Mouse (Mus musculus): ENCODE results near the gene Spem2. TPM values are rescaled to one million over a fixed set of nuclear protein-coding genes. Genes with fewer than 3 reads are reported as not detected.

Spem2 gene
- total RNA-seq, 2 experiments from 2014 or later = not detected

- intact Hi-C loops (cut with DNase I) = no loop called here
- DNase-seq = peak in 1 of 2 experiments; percentile 18
These were observed 16.8 kb downstream of the Spem2 start, which contains the start of gene Fgf11 for GRCm38 (mm10) chr11:69801379-69801977. Gene Fgf11, minus strand, starts transcription at chr11:69801857.

GRCm38 (mm10) chr11:69800392-69801197 lies 17.7 kb downstream of the Spem2 start:
- intact Hi-C loops (cut with DNase I) = no loop called here
- DNase-seq = peak; percentile 57 to 69

- DNase-seq = peak in 1 of 2 experiments; percentile 21
- intact Hi-C loops (cut with DNase I) = no loop called here
These were observed 18.2 kb downstream of the Spem2 start for GRCm38 (mm10) chr11:69800138-69800391.

GRCm38 (mm10) chr11:69799394-69800137 lies 18.7 kb downstream of the Spem2 start:
- DNase-seq = no peak
- intact Hi-C loops (cut with DNase I) = no loop called here

- DNase-seq = no peak
- intact Hi-C loops (cut with DNase I) = no loop called here
These were observed 20.3 kb downstream of the Spem2 start for GRCm38 (mm10) chr11:69797924-69798323.

GRCm38 (mm10) chr11:69795983-69796435 lies 22.3 kb downstream of the Spem2 start:
- intact Hi-C loops (cut with DNase I) = loop anchor here (2.0 kb wide), 1 partner anchor 29 kb away; no protein-coding TSS in a partner anchor
- DNase-seq = no peak

GRCm38 (mm10) chr11:69795168-69795982 lies 22.9 kb downstream of the Spem2 start, which contains the start of gene Chrnb1:
Gene Chrnb1, minus strand, starts transcription at chr11:69795943.
- DNase-seq = peak; percentile 93
- intact Hi-C loops (cut with DNase I) = loop anchor here (2.0 kb wide), 1 partner anchor 29 kb away; no protein-coding TSS in a partner anchor

- intact Hi-C loops (cut with DNase I) = no loop called here
These were observed 24.8 kb downstream of the Spem2 start for GRCm38 (mm10) chr11:69793429-69793828.

GRCm38 (mm10) chr11:69791420-69791819 lies 26.8 kb downstream of the Spem2 start:
- no peak for DNase-seq
- intact Hi-C loops (cut with DNase I) = no loop called here

More at GRCm38 (mm10) chr11:69793429-69793828, 24.8 kb downstream of the Spem2 start:
- DNase-seq = no peak

GRCm38 (mm10) chr11:69789431-69789830 lies 28.8 kb downstream of the Spem2 start:
- intact Hi-C loops (cut with DNase I) = no loop called here
- DNase-seq = no peak

GRCm38 (mm10) chr11:69787306-69787705 lies 31.0 kb downstream of the Spem2 start:
- intact Hi-C loops (cut with DNase I) = no loop called here
- no peak for DNase-seq

- intact Hi-C loops (cut with DNase I) = no loop called here
- peak; percentile 48 to 64 for DNase-seq
These were observed 33.4 kb downstream of the Spem2 start for GRCm38 (mm10) chr11:69784793-69785272.

GRCm38 (mm10) chr11:69781828-69782227 lies 36.4 kb downstream of the Spem2 start:
- intact Hi-C loops (cut with DNase I) = no loop called here
- DNase-seq = no peak

GRCm38 (mm10) chr11:69778985-69779384 lies 39.3 kb downstream of the Spem2 start:
- DNase-seq = no peak
- intact Hi-C loops (cut with DNase I) = no loop called here

GRCm38 (mm10) chr11:69778258-69778982 lies 39.8 kb downstream of the Spem2 start:
- intact Hi-C loops (cut with DNase I) = no loop called here
- peak; percentile 16 to 34 for DNase-seq

GRCm38 (mm10) chr11:69777504-69778257 lies 40.6 kb downstream of the Spem2 start:
- intact Hi-C loops (cut with DNase I) = no loop called here
- DNase-seq = peak in 1 of 2 experiments; percentile 25

GRCm38 (mm10) chr11:69776488-69776887 lies 41.8 kb downstream of the Spem2 start:
- intact Hi-C loops (cut with DNase I) = no loop called here
- no peak for DNase-seq

- no peak for DNase-seq
- intact Hi-C loops (cut with DNase I) = no loop called here
These were observed 42.5 kb downstream of the Spem2 start for GRCm38 (mm10) chr11:69775716-69776115.

- intact Hi-C loops (cut with DNase I) = no loop called here
- no peak for DNase-seq
These were observed 43.3 kb downstream of the Spem2 start for GRCm38 (mm10) chr11:69774961-69775360.
